ENCODE assay signal across 10 mouse cellular contexts in the genomic region with DNA sequence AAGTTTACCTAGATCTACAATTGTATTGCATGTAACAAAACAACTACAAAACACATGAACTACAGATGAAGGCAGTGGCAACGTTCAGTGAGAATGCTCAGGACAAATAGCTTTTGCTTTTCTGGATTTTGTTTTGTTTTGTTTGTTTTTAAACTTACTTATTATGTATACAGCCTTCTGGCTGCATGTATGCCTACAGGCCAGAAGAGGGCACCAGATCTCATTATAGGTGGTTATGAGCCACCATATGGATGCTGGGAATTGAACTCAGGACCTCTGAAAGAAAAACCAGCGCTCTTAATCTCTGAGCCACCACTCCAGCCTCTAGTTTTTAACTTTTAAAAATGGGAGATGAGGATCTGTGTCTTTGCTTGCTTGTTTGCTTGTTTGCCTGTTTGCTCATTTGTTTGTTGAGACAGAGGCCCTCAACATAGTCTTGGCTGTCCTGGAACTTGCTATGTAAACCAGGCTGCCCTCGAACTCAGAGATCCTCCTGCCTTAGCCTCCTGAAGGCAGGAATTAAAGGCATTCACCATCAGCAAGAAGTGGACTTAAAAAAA. TPM values are rescaled to one million over a fixed set of nuclear protein-coding genes. Genes with fewer than 3 reads are reported as not detected.
DNase-seq lines count a peak whose midpoint lies in the region; ATAC-seq and TF ChIP-seq lines count a peak whose summit lies in the region.
"Had no signal": no experiment of that assay in that cellular context is flagged by ENCODE, and none has a peak within 500 bp of the region (broad histone marks: within the 10 kb centered on the region; RNA-seq: fewer than 3 reads in every experiment).

No protein-coding gene starts in this region.

- H3K36me3 ChIP-seq in limb, embryonic 13.5 days: no peaks in the 10 kb centered on the region
- H3K36me3 ChIP-seq in stomach, postnatal 0 days (ENCODE audit: control insufficient read depth, insufficient read depth, low read length): no peaks in the 10 kb centered on the region

- 0 out of 2 replicates have a peak, but pooled peaks cover 4% of the 10 kb centered on the region for H3K4me1 ChIP-seq in limb, embryonic 13.5 days
- no peaks in the 10 kb centered on the region for H3K4me1 ChIP-seq in stomach, postnatal 0 days (replicated peaks; ENCODE audit: control insufficient read depth, insufficient read depth)

- no peak for TF ChIP-seq EP300 in stomach, postnatal 0 days (optimal IDR thresholded peaks at IDR 0.05)

- TF ChIP-seq CTCF in stomach, postnatal 0 days (IDR thresholded peaks at IDR 0.05; ENCODE audit: low read depth): peak; percentile 45

- no peaks in the 10 kb centered on the region for H3K9me3 ChIP-seq in limb, embryonic 13.5 days
- H3K9me3 ChIP-seq in stomach, postnatal 0 days (ENCODE audit: control insufficient read depth, low read length): no peaks in the 10 kb centered on the region

- WGBS in limb, embryonic 13.5 days: 61% methylated on average over 3 of the region's 3 CpGs
- WGBS in stomach, postnatal 0 days: 58% methylated on average over 3 of the region's 3 CpGs

- ATAC-seq in CD4-positive, CD25-positive, alpha-beta regulatory T cell, adult 4 months: no peak
- ATAC-seq in limb, embryonic 13.5 days (ENCODE audit: low FRiP score, low read depth): no peak
- no peak for ATAC-seq in stomach, postnatal 0 days (ENCODE audit: low FRiP score, low TSS enrichment)
- no peak for ATAC-seq in granulocyte monocyte progenitor cell, adult 5-6 weeks (replicated peaks; ENCODE audit: poor library complexity, severe bottlenecking)

- H3K4me2 ChIP-seq in limb, embryonic 13.5 days (replicated peaks): peak overlapping the region; percentile 60
- peak overlapping the region; percentile 51 for H3K4me2 ChIP-seq in stomach, postnatal 0 days (replicated peaks; ENCODE audit: low read depth)

- DNase-seq in CD4-positive, CD25-positive, alpha-beta regulatory T cell, adult 2 months (ENCODE audit: low read depth, low spot score): peak; percentile 36
- peak; percentile 29 for DNase-seq in retina, embryonic 14.5 days (ENCODE audit: low spot score)
- no peak for DNase-seq in retina, postnatal 1 day
- no peak for DNase-seq in stomach, postnatal 0 days (ENCODE audit: low spot score)
- no peak for DNase-seq in adrenal gland, postnatal 25 days
- DNase-seq: cerebellum, postnatal 10 days had no signal

- H3K9ac ChIP-seq in limb, embryonic 13.5 days: peak overlapping the region; percentile 64
- H3K9ac ChIP-seq in stomach, postnatal 0 days (ENCODE audit: low read length): no peak overlapping the region

- no peaks in the 10 kb centered on the region for H3K27me3 ChIP-seq in limb, embryonic 13.5 days
- H3K27me3 ChIP-seq in stomach, postnatal 0 days (ENCODE audit: control insufficient read depth, insufficient read depth, low read length): no peaks in the 10 kb centered on the region

- H3K4me3 ChIP-seq in limb, embryonic 13.5 days: peak overlapping the region; percentile 58
- peak overlapping the region; percentile 66 for H3K4me3 ChIP-seq in stomach, postnatal 0 days (ENCODE audit: low read depth, low read length)

- 0 out of 2 replicates have a peak overlapping the region, but pooled peaks have one; percentile 83 for H3K27ac ChIP-seq in limb, embryonic 13.5 days
- H3K27ac ChIP-seq in stomach, postnatal 0 days (replicated peaks): no peak overlapping the region; the same call in 1 of the 2 replicates

RNA-seq across cellular contexts. Expression of a gene that starts 21.1 kb away (rescaled TPM):
- not detected for polyA plus RNA-seq in CD4-positive, CD25-positive, alpha-beta regulatory T cell, adult 4 months (2017; shearing (Covaris generic))
- 8.7 and 9.2 TPM in 2 replicates for polyA plus RNA-seq in limb, embryonic 13.5 days (2015; fragmentation: Nextera tagmentation; extraction: Ambion mirVana)
- 17.9 and 21.0 TPM in 2 replicates for polyA plus RNA-seq in stomach, postnatal 0 days (2015; fragmentation: Nextera tagmentation; extraction: Ambion mirVana)
- total RNA-seq in adrenal gland, postnatal 25 days (2021): 5.5 and 7.4 TPM in 2 replicates
- 274 and 310 TPM in 2 replicates for total RNA-seq in granulocyte monocyte progenitor cell, adult 5-6 weeks (2014; fragmentation: Nextera tagmentation)
- 498 and 520 TPM in 2 replicates for total RNA-seq in granulocyte monocyte progenitor cell, adult 5-6 weeks (2017)
- polyA plus RNA-seq: C2C12 had no signal

RNA-seq across cellular contexts. Expression of a gene that starts 25.0 kb away (rescaled TPM):
- polyA plus RNA-seq in CD4-positive, CD25-positive, alpha-beta regulatory T cell, adult 4 months (2017; shearing (Covaris generic)): under 1 TPM in 1 of 2 experiments, not detected in 1; 0.26 TPM
- 0.34 and 0.64 TPM in 2 replicates for polyA plus RNA-seq in limb, embryonic 13.5 days (2015; fragmentation: Nextera tagmentation; extraction: Ambion mirVana)
- polyA plus RNA-seq in stomach, postnatal 0 days (2015; fragmentation: Nextera tagmentation; extraction: Ambion mirVana): 1.1 and 1.2 TPM in 2 replicates
- total RNA-seq in adrenal gland, postnatal 25 days (2021): 0.76 and 1.6 TPM in 2 replicates
- 0.58 and 2.9 TPM in 2 replicates for total RNA-seq in granulocyte monocyte progenitor cell, adult 5-6 weeks (2014; fragmentation: Nextera tagmentation)
- 3.1 and 3.5 TPM in 2 replicates for total RNA-seq in granulocyte monocyte progenitor cell, adult 5-6 weeks (2017)

Comparison
In these comparisons a context has a peak if more than half of its experiments do, and no peak if none do; other contexts are left out.
1. DNase-seq: peak in CD4-positive, CD25-positive, alpha-beta regulatory T cell, adult 2 months (single experiment) and retina, embryonic 14.5 days (single experiment); none in retina, postnatal 1 day (single experiment), stomach, postnatal 0 days (single experiment) and adrenal gland, postnatal 25 days (single experiment).